1 mouse cellular context compared by ENCODE assay signal in the genomic region with DNA sequence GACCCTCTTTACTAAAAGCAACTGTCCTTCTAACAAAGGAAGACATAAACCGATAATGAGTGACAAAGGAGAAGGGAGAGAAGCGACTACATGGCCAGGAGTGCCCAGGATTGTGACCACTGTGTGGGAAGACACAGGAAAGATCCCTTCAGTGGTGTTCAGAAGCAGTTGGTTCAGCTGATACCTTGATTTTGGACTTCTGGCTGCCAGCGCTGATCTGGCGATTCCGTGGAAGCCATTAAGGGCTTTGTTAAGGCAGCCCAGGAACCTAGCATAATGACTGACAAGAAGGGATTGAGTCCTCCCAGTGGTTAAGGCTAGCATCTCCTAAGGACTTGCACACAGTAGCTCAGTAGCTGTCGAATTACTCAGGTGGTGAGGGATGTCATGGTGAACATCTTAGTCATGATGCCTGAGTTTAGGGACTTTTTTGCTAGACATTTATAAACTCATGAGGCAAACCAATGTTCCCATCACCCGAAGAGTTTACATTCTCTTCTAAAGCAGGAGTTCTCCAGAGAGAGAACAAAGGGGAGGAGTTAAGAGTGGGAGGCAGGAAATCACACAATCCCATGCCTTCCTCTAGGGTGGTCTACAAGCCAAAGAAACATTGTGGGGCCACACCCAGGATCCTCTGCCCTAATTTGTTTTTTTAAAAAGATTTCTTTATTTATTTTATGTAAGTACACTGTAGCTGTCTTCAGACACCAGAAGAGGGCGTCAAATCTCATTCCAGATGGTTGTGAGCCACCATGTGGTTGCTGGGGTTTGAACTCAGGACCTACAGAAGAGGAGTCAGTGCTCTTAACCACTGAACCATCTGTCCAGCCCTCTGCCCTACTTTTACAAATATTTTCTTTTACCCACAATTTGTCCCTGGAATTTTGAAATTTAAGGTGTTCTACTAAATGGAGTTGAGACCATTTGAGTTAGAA.
TF ChIP-seq lines count a peak whose summit lies in the region.

No protein-coding gene starts in this region.

TF ChIP-seq in CH12.LX, 34 proteins besides CTCF, POLR2A, EP300 and RAD21 (continued from another document):
- TF ChIP-seq NRF1 (IDR thresholded peaks at IDR 0.05; ENCODE audit: low read depth, low read length) (no peak), ELF1 (IDR thresholded peaks at IDR 0.05; ENCODE audit: low read depth, low read length) (no peak), CHD1 (IDR thresholded peaks at IDR 0.05; ENCODE audit: low read depth, low read length) (no peak), TCF12 (IDR thresholded peaks at IDR 0.05; ENCODE audit: low read depth, low read length) (no peak)
TF ChIP-seq in CH12.LX: peak in this region for 0.
